Mouse (Mus musculus) E14TG2a.4 (cell line): Measurements from ENCODE around the gene March7.
A peak's percentile ranks its signal among the peaks of the same experiment; 100 is the strongest.

ENCODE experiments used
- H3K27me3 ChIP-seq: 2 replicates; pipeline ENCODE4 v1.6.1; 2014; ENCODE audit warnings: low read length, control low read depth; ENCODE audit not compliant: insufficient read depth
- H3K36me3 ChIP-seq: 2 replicates; pipeline ENCODE4 v1.6.1; 2014; ENCODE audit warnings: low read length, control low read depth; ENCODE audit not compliant: insufficient read depth
- H3K4me1 ChIP-seq: replicated peaks from 2 replicates; pipeline ENCODE4 v1.6.1; 2014; ENCODE audit warnings: low read depth, low read length, control low read depth
- H3K4me3 ChIP-seq: replicated peaks from 2 replicates; pipeline ENCODE4 v1.5.1; 2014; ENCODE audit warnings: mild to moderate bottlenecking, low read length
- H3K9me3 ChIP-seq: 2 replicates; pipeline ENCODE4 v1.6.1; 2014; ENCODE audit warnings: low read length, control low read depth
- CTCF ChIP-seq: conservative IDR thresholded peaks from 2 replicates; pipeline ENCODE4 v1.5.1; 2014; ENCODE audit warnings: low read length
- NANOG ChIP-seq: IDR thresholded peaks from 2 replicates; pipeline ENCODE4 v1.6.1; 2014; ENCODE audit warnings: borderline replicate concordance, low read length, mixed read lengths
- POU5F1 ChIP-seq: IDR thresholded peaks from 2 replicates; pipeline ENCODE4 v1.6.1; 2014; ENCODE audit warnings: low read length, borderline replicate concordance

Gene March7

DNA sequence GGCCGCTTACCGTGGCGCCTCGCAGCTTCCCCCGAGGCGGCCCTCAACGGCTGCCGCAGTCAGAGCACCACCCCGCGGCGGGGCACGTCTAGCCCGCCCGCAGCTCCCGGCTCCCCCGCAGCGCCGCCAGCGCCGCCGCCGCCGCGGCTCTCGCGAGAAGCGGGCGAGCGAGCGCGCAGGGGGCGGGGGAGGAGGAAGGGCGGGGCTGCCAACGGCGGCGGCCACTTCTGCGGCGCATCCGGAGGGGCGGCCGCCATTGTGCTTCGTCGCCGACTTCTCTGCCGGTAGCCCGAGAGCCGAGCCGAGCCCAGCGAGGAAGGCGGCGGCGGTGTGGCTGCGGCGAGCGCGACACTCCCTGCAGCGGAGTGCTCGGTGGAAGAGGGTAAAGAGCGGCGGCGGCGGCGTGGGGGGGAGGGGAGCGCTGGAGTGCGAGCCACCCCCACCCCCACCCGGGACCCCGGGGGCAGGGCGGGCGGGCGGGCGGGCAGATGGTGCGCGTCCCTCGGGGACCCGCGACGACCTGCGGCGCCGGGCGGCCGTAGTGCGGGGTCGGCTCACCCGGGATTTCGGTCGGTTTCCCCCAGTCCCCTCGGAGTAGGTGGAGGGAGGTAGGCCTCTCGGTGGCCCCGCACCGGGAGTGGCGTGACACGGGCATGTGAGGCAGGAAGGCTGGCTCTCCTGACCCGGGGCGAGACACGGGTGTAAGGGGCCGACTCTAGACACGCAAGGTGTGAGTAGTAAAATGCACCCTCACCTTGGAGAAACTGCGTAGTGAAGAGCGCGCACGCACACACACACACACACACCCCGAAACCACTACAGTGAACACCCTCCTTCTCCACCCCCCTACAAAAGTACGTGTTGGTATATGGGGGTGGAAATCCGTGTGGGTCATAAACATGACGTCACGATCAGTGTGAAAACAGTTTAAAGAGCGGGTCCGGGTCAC, at the start of gene March7, which contains the start of gene Baz2b:
Gene March7, plus strand, starts transcription at position 185 of the 949 bp plus-strand sequence.
Gene Baz2b, minus strand, starts transcription at position 137 of the 949 bp plus-strand sequence.
- no peaks in the 10 kb centered on the region for H3K9me3 ChIP-seq
- TF ChIP-seq CTCF, result no peak
- no peak for TF ChIP-seq POU5F1
- no peak for TF ChIP-seq NANOG
- peaks cover 48% of the 10 kb centered on the region for H3K36me3 ChIP-seq
- peaks cover 51% of the 10 kb centered on the region for H3K4me1 ChIP-seq
- no peaks in the 10 kb centered on the region for H3K27me3 ChIP-seq
- H3K4me3 ChIP-seq, result peak within 1 kb of the TSS; percentile 90

DNA sequence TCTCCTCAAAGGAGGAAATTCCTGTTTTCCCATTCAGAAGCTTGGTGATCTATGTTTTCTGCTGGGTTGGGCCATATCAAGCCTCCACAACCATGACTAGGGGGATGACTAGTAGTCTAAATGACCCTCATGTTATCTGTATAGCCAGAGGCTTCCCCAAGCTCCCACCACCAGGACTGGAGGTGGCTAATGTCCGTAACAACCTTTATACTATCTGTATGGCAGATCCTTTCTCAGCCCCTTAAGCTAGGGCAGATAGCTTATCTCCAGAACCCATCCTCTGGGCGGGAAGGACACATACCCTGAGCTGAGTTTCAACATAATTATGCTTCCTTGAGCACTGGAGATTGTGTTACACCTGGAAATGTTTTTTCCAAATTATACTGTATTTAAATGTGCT, 45.9 kb upstream of the March7 start:
- no peak for TF ChIP-seq CTCF
- TF ChIP-seq NANOG, result no peak
- no peaks in the 10 kb centered on the region for H3K9me3 ChIP-seq
- no peak overlapping the region for H3K4me3 ChIP-seq
- H3K27me3 ChIP-seq, result no peaks in the 10 kb centered on the region
- H3K4me1 ChIP-seq, result no peaks in the 10 kb centered on the region
- no peaks in the 10 kb centered on the region for H3K36me3 ChIP-seq

DNA sequence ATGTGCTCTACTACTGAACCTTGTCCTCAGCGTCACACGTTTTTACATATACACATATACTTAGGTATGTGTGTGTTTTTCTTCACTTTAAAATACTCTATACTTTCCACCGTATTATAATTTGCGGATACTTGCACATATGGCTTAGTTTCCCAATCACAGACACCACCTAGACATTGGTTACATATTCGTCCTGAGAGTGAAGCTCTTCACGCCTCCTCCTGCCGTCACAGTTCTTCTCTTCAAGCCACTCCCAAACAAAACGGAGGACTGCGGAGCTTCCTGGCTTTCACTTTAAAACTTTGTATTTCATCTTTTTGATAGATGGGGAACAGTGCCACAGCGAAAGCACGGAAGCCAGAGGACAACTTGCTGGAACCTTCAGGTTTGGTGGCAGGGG, 44.0 kb upstream of the March7 start:
- H3K27me3 ChIP-seq, result no peaks in the 10 kb centered on the region
- H3K4me1 ChIP-seq, result no peaks in the 10 kb centered on the region
- TF ChIP-seq POU5F1, result no peak
- no peak for TF ChIP-seq NANOG
- no peak for TF ChIP-seq CTCF
- peaks cover 6% of the 10 kb centered on the region; the same call in 1 of the 2 replicates for H3K9me3 ChIP-seq
- no peaks in the 10 kb centered on the region for H3K36me3 ChIP-seq
- H3K4me3 ChIP-seq, result no peak overlapping the region

DNA sequence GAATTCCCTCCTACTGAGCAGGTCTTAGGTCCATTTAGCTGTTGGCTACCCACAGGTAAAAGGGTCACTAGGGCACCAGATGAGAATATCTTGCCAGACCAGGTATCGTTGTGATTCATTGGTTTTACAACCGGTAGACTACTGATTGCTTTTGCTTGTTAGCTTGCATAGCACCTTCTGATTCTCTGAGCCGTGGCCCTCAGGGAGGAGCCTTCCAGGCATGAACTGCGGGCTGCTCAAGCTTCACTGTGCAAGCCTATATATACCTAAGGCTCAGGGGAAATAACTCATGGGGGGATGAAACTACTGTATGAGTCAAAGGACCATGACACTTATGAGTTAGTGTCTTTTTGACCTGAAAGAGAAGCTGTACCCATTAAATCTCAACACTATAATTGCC, 42.8 kb upstream of the March7 start:
- Histone ChIP-seq H3K36me3 (no peaks in the 10 kb centered on the region), H3K4me1 (no peaks in the 10 kb centered on the region), H3K9me3 (peaks cover 6% of the 10 kb centered on the region; the same call in 1 of the 2 replicates), H3K4me3 (no peak overlapping the region), H3K27me3 (no peaks in the 10 kb centered on the region)
- no peak for TF ChIP-seq NANOG
- no peak for TF ChIP-seq POU5F1
- no peak for TF ChIP-seq CTCF

DNA sequence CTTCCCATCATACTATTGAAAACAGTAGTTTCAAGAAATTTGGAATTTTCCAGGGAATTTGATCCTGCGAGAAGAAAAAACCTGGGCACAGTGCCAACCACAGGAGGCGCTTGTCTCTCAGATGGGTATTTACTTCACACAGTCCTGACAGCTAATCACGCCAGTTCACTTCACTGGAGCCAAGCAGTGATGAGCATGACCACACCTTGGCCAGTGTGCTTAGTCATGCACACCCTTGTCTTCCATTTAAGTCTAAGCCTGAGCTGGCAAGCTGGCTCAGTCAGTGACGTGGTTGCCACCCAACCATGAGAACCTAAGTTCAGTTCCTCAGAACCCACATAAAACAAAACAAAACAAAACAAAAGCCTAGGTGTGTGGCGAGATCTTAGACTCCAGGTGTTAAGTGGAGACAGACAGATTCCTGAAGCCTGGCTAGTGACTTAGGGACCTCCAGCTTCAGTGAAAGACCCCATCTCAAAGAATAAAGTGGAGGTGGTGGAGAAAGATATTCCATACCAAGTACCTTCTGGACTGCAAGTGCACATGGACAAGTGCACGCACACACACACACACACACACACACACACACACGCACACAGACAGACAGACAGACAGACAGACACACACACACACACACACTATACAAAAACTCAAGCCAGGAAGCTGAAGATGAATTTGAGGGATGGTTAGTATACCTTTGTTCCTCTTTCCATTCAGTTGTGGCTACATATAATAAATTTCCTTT, 37.7 kb upstream of the March7 start:
- Histone ChIP-seq H3K27me3 (no peaks in the 10 kb centered on the region), H3K4me3 (no peak overlapping the region), H3K9me3 (peaks cover 13% of the 10 kb centered on the region; the same call in 1 of the 2 replicates), H3K4me1 (no peaks in the 10 kb centered on the region), H3K36me3 (no peaks in the 10 kb centered on the region)
- TF ChIP-seq POU5F1, result no peak
- TF ChIP-seq CTCF, result no peak
- TF ChIP-seq NANOG, result no peak

DNA sequence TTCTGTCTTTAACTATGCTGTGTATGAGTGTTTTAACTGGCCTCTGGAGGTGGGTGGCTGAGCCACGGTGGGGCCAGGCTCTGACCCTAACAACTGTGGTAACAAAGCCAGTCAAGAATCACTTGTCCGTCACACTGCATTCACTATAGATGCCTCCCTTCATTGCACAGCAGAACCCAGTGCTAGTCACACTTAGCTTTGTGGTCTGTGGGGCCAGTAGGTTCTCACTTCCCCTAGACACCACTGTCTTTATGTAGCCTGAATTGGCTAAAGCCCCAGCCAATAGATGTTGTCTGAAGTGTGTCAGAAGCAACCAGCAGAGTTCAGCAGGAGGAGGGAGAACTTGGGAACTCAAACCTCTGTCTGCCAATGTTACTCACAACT, 37.2 kb upstream of the March7 start:
- Histone ChIP-seq H3K36me3 (no peaks in the 10 kb centered on the region), H3K4me1 (no peaks in the 10 kb centered on the region), H3K9me3 (peaks cover 13% of the 10 kb centered on the region; the same call in 1 of the 2 replicates), H3K4me3 (no peak overlapping the region), H3K27me3 (no peaks in the 10 kb centered on the region)
- TF ChIP-seq NANOG, result no peak
- no peak for TF ChIP-seq CTCF
- no peak for TF ChIP-seq POU5F1

DNA sequence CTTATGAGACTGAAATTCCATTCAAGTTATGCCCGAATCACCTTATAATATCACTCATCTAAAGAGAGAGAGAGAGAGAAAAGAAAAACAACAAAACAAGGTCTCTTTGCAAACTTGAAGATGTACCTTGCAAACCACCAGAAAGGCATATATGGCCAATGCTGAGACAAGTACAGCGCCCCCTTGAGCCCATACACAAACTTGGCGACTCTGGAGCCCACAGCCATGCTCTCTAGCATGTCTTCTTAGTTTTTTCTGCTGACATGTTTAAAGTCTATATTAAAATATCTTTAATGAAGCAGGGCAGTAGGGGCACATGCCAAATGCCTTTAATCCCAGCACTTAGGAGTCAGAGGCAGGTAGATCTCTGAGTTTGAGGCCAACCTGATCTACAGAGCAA, 36.5 kb upstream of the March7 start:
- H3K9me3 ChIP-seq, result peaks cover 13% of the 10 kb centered on the region; the same call in 1 of the 2 replicates
- H3K4me1 ChIP-seq, result no peaks in the 10 kb centered on the region
- H3K36me3 ChIP-seq, result no peaks in the 10 kb centered on the region
- TF ChIP-seq NANOG (no peak), CTCF (peak; percentile 44)
- no peak overlapping the region for H3K4me3 ChIP-seq
- no peaks in the 10 kb centered on the region for H3K27me3 ChIP-seq

DNA sequence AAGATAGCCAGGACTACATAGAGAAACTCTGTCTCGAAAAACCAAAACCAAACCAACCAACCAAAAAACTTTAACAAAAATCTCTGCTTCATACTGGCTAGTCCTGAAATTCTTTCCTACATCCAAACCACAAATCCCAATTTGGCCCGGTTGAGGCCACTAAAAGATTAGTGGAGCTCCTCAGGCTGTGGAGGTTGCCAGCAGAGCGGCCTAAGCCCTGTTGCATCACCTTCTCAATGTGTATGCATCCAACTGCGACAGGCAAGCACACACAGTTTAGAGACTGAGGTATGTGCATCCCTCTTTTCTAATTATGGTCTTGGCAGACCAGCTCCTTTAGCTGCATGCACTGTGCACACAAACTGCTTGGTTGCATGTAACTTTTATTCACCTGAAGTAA, 36.1 kb upstream of the March7 start:
- Histone ChIP-seq H3K4me1 (no peaks in the 10 kb centered on the region), H3K4me3 (no peak overlapping the region), H3K9me3 (peaks cover 13% of the 10 kb centered on the region; the same call in 1 of the 2 replicates), H3K36me3 (no peaks in the 10 kb centered on the region), H3K27me3 (no peaks in the 10 kb centered on the region)
- no peak for TF ChIP-seq NANOG
- no peak for TF ChIP-seq CTCF
- no peak for TF ChIP-seq POU5F1

DNA sequence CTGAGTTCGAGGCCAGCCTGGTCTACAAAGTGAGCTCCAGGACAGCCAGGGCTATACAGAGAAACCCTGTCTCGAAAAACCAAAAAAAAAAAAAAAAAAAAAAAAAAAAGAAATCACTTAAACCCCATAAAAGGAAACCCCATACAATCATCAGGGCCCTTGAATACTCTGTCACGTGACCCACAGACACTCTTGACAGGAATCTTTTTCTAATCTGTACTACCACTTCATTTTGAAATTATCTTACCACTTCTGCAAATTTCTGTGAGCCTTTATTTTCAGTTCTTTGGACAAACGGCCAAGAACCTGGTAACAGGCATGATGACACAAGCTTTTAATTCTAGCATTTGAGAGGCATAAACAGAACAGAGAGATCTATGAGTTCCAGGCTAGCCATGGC, 34.6 kb upstream of the March7 start:
- Histone ChIP-seq H3K9me3 (peaks cover 7% of the 10 kb centered on the region; the same call in 1 of the 2 replicates), H3K4me3 (no peak overlapping the region), H3K4me1 (no peaks in the 10 kb centered on the region), H3K36me3 (no peaks in the 10 kb centered on the region), H3K27me3 (no peaks in the 10 kb centered on the region)
- TF ChIP-seq POU5F1 (no peak), CTCF (no peak), NANOG (no peak)
